Mouse (Mus musculus) heart, embryonic 10.5 days (tissue): ENCODE data around the gene Sparcl1. TPM values are rescaled to one million over a fixed set of nuclear protein-coding genes. Genes with fewer than 3 reads are reported as not detected.

Experiments
- DNase-seq: peaks from one replicate; pipeline ENCODE4 v3.0.0-alpha.2; 2017; ENCODE audit warnings: low spot score
- H3K27ac ChIP-seq: fragments of 300-500 bp; sonication (generic); 2 replicates; pipeline ENCODE4 v1.5.1; 2016; ENCODE audit warnings: mild to moderate bottlenecking
- H3K27me3 ChIP-seq: fragments of 300-500 bp; sonication (generic); 2 replicates; pipeline ENCODE4 v1.6.1; 2016; ENCODE audit warnings: mild to moderate bottlenecking; ENCODE audit not compliant: poor library complexity, insufficient read depth, severe bottlenecking
- H3K36me3 ChIP-seq: fragments of 300-500 bp; sonication (generic); 2 replicates; pipeline ENCODE4 v1.6.1; 2016; ENCODE audit warnings: mild to moderate bottlenecking, moderate library complexity
- H3K4me1 ChIP-seq: fragments of 300-500 bp; sonication (generic); 2 replicates; pipeline ENCODE4 v1.6.1; 2016; ENCODE audit warnings: mild to moderate bottlenecking
- H3K4me3 ChIP-seq: fragments of 300-500 bp; sonication (generic); 2 replicates; pipeline ENCODE4 v1.5.1; 2016; ENCODE audit warnings: mild to moderate bottlenecking, moderate library complexity
- H3K9me3 ChIP-seq: fragments of 300-500 bp; sonication (generic); 2 replicates; pipeline ENCODE4 v1.6.1; 2016; ENCODE audit warnings: mild to moderate bottlenecking, moderate library complexity
- WGBS: fragments of 180-500 bp; shearing (Covaris S2); methylation state at CpG from one replicate; pipeline ENCODE4 v1.1.7; 2016; 5-methylcytosine and 5-hydroxymethylcytosine counted together
- polyA plus RNA-seq: library from polyadenylated mRNA; unstranded; fragments of >200 nt; fragmentation: Nextera tagmentation; extraction: Ambion mirVana; gene quantifications from 2 replicates; pipeline ENCODE4 v1.2.1, GENCODE M21; 2016

Gene Sparcl1
- polyA plus RNA-seq, 1 experiment from 2014 or later: 17.7 TPM

DNA sequence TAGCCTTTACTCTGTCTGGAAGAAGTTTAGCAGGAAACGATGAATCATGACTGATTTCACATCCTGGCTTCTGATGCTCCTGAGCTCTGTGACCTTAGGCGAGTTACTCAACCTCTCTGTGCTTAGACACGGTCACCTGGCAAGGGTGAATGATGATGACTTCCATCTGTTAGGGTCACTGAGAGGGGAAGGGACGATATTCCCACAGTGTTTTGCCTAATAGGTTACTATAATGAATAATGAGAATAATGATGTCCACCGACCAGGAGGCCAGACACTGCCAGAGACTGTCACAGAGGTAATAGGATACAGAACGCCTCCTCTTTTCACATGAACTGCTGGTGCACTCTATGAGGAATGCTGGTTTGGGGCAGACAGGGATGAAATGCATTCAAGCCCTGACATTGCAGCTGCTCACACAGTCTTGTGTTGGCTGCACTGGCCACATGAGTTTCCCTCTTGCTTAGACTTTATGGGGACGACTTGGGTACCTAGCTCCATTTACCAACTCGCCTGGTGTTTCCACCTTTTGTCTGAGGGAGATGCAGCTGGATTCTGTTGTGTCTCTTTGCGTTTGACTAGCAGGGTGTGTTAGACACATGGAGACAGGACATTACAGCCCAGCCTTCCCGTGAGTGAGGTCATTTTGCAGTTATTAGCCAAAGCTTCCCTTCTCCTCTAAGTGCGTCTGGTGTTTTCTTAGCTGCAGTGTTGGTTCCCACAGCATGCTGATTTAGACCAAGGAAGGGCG, 14.9 kb upstream of the Sparcl1 start:
- Histone ChIP-seq H3K9me3 (no peaks in the 10 kb centered on the region), H3K36me3 (no peaks in the 10 kb centered on the region), H3K27ac (peak overlapping the region; percentile 59), H3K4me1 (peaks cover 10% of the 10 kb centered on the region), H3K4me3 (no peak overlapping the region), H3K27me3 (no peaks in the 10 kb centered on the region)
- DNase-seq: no peak
- 58% methylated on average over 12 of the region's 12 CpGs for WGBS

DNA sequence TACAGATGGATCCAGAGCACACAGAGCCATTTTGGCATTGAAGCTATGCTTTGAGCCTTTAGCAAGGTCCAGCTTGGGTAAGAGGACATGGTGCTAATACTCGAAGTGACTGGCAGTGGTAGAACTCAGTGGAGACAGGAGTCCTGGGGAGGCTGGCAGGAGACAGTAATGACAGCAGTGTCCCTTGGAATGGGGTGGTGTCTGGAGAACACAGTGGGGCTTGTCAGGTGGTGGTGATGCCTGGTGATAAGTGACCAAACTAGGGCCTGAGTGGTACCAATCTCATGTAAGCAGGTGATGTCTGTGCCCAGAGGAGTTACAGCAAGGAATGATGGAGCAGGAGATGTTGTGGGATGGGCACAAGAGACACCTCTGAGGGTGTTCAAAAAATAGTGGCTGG, 13.8 kb upstream of the Sparcl1 start:
- WGBS: 74% methylated on average over 1 of the region's 1 CpGs

DNA sequence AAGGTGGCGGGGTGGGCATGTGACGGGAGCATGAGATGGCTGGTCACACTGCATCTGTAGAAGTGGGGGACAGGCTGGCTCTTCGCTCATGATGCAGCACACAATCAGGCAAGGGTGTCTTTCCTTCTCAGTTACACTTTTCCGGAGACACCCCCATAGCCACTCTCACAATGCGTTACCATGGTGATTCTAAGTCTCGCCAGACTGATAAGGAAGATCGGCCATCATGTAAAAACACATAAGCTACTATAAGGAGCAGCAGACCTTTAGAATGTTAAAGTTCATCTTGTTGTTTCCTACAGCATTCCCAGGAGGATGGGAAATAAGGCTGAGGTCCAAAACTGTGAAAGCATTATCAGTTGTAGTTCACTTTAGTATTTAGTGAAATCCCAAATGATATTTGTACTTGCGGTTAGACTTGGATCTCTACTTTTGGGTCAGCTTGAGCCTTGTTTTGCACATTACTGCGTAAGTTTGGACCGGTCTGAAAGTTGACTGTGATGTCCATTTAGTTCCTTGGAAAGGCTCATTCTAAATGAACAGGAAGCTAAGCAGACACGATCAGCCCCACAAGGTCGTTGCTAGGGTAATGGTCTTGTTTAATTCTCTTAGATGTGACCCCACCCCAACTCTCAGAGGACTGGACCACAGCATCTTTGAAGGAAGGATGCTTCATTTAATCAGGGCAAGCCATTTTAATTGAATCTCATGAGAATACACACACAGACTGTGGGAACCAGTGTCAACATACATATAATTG, 13.2 kb upstream of the Sparcl1 start:
- H3K9me3 ChIP-seq: no peaks in the 10 kb centered on the region
- no peaks in the 10 kb centered on the region for H3K27me3 ChIP-seq
- no peak overlapping the region for H3K4me3 ChIP-seq
- DNase-seq: no peak
- peaks cover 10% of the 10 kb centered on the region for H3K4me1 ChIP-seq
- no peak overlapping the region for H3K27ac ChIP-seq
- WGBS: 71% methylated on average over 12 of the region's 12 CpGs
- no peaks in the 10 kb centered on the region for H3K36me3 ChIP-seq

More for the DNA sequence above, 13.8 kb upstream of the Sparcl1 start:
- Histone ChIP-seq H3K4me1 (peaks cover 10% of the 10 kb centered on the region), H3K27ac (no peak overlapping the region), H3K4me3 (no peak overlapping the region), H3K36me3 (no peaks in the 10 kb centered on the region), H3K27me3 (no peaks in the 10 kb centered on the region), H3K9me3 (no peaks in the 10 kb centered on the region)
- no peak for DNase-seq

DNA sequence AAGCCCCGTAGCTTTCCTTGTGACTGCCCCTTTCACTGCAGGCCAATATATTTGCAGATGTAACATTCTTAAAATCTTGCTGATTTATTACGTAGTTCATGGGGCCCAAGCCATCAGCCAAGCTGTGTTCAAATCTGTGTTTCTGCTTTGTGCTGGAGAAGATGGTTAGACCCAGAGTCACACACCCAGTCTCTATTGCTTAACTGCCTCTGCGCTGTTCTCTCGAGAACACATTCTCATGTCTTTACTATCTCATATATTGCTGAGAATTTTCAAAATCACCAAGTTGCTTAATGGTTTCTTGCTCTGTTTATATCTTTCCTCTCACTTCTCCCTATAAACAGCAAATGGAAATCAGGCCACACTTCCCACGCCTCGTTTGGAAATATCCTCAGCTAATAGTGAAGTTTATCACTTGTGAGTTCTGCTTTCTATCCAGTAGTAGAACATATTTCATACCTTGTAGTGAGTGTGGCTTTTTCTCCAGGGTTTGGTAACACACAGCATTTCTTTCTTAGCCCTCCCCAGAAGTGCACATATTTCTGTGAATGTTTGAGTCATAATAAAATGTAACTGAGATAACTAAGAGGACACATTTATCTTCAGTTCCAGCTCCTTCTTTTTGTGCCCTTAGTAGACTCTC, 10.6 kb upstream of the Sparcl1 start:
- WGBS: 82% methylated on average over 6 of the region's 6 CpGs
- no peaks in the 10 kb centered on the region for H3K27me3 ChIP-seq
- H3K36me3 ChIP-seq: no peaks in the 10 kb centered on the region
- peaks cover 10% of the 10 kb centered on the region for H3K4me1 ChIP-seq
- H3K9me3 ChIP-seq: no peaks in the 10 kb centered on the region
- H3K4me3 ChIP-seq: no peak overlapping the region
- DNase-seq: no peak
- H3K27ac ChIP-seq: no peak overlapping the region

DNA sequence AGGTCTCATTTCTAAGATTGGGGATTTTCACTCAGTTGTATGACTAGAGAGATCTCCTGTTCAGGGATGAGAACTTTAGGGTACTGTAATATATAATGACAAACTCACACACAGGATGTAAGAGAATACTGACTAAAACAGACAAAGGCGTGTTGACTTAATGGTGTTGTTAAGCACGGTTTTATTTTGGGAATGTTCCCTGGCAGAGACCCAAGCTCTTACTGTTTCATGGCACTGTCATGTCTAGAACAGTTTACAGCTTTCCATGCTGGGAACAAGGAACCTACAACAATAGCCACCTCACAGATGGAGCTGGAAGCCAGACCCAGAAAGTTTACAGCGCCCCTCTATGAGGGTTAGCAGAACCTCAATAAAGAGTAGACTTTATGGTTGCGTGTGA, 2.4 kb upstream of the Sparcl1 start:
- Histone ChIP-seq H3K27me3 (no peaks in the 10 kb centered on the region), H3K27ac (peak overlapping the region; percentile 16; the same call in 1 of the 2 replicates), H3K36me3 (no peaks in the 10 kb centered on the region), H3K4me3 (no peak overlapping the region), H3K4me1 (peaks cover 38% of the 10 kb centered on the region), H3K9me3 (no peaks in the 10 kb centered on the region)
- WGBS: 85% methylated on average over 4 of the region's 4 CpGs
- DNase-seq: no peak

DNA sequence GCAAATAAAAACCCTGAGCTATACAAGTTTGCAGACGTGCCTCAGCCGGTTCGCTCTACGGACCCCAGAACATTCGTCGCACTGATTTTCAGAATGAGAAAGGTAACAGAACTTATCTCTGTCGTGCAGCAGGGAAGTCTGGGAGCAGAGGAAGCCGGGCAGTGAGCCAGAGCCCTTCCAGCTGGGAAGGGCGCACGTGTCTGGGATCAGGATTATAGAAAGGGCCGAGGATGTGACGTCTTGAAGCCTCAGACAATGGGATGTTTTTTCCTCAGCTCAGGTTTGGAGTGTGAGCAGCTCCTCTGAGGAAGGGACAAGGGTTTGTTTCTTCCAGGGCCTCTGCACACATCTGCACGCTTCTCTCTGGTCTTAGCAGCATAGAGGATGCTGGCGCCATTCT, 1.6 kb upstream of the Sparcl1 start:
- Histone ChIP-seq H3K4me1 (peaks cover 45% of the 10 kb centered on the region), H3K27ac (peak overlapping the region; percentile 78)
- DNase-seq: no peak

DNA sequence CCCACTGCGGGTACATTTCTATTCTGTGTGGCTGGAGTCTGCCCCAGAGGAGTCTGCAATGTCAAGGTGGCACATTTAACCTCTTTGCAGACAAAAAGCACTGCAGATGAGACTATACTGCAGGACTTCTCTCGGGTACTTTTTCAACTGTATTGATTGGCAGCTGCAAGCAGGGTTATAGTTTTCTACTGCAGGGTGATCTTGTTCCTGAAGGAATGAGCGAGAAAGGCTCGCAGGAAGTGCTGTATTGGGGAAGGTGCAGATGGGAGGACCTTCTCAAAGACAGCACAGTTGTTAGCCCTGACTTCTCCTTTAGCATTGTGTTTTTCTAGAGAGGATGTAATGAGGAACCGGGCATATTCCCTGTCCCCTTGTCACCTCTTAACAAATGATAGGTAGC, 1.0 kb downstream of the Sparcl1 start:
- Histone ChIP-seq H3K4me3 (peak overlapping the region; percentile 10), H3K27ac (peak overlapping the region; percentile 75)

More for the DNA sequence above, 1.6 kb upstream of the Sparcl1 start:
- no peaks in the 10 kb centered on the region for H3K36me3 ChIP-seq
- no peaks in the 10 kb centered on the region for H3K27me3 ChIP-seq
- H3K4me3 ChIP-seq: no peak overlapping the region
- 54% methylated on average over 14 of the region's 14 CpGs for WGBS
- no peaks in the 10 kb centered on the region for H3K9me3 ChIP-seq

DNA sequence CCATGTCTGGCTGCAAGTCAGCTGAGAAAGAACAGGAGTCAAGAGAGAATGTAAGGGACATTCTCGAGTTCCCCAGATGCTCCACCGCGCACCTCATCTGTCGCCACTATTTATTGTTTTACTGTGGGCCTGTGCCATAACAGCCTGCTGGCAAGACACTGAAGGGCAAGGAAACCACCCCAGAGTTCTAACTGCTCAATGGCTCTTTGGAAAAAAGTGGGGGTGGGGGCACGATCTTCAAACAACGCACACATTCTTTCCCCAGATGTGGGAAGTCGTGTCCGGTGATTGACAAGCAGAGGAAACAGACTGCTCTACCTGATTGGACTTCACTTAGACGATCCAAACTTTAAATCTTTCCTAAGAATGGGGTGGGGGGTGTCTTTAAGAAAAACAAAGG, 1.5 kb downstream of the Sparcl1 start:
- DNase-seq: no peak
- Histone ChIP-seq H3K27ac (peak overlapping the region; percentile 75), H3K36me3 (no peaks in the 10 kb centered on the region), H3K27me3 (no peaks in the 10 kb centered on the region), H3K4me3 (peak overlapping the region; percentile 10), H3K9me3 (no peaks in the 10 kb centered on the region), H3K4me1 (peaks cover 73% of the 10 kb centered on the region)
- 15% methylated on average over 9 of the region's 9 CpGs for WGBS

More for the DNA sequence above, 1.0 kb downstream of the Sparcl1 start:
- peaks cover 71% of the 10 kb centered on the region for H3K4me1 ChIP-seq
- H3K9me3 ChIP-seq: no peaks in the 10 kb centered on the region
- 31% methylated on average over 5 of the region's 5 CpGs for WGBS
- DNase-seq: no peak
- H3K36me3 ChIP-seq: no peaks in the 10 kb centered on the region
- no peaks in the 10 kb centered on the region for H3K27me3 ChIP-seq

DNA sequence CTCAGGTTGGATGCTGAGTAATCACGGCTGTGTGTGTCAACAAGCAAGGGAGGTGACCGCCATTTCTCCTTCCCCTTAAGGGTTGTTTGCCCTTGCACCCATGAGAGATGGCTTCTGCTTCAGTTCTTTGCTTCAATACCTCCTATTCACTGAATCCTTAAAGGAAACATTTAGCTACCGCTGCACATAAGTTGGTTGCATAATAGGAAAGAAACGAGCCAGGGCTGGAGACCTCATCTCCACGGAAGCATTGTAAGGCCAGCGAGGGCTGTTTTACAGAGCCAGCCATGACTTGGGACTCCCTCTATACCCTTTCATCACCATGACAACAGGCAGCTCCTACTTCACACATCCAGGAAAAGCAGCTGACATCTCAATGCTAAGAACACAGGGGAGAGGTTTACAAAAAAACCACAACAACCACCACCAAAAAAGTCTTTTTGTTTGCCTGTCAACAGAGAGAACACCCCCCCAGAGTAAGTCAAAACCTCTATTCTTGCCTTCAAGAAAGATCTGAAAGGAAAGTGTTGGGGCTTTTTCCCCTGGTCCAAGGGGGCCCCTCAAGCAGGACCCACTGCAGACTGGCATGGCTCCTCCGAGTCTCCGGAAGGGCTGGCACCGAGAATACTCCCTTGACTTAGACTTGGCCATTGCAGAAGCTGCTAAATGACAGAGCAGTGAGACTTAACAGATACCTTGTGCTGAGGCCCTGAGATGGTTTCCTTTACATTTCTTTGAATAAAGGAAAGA, 3.2 kb downstream of the Sparcl1 start:
- H3K4me1 ChIP-seq: peaks cover 75% of the 10 kb centered on the region

DNA sequence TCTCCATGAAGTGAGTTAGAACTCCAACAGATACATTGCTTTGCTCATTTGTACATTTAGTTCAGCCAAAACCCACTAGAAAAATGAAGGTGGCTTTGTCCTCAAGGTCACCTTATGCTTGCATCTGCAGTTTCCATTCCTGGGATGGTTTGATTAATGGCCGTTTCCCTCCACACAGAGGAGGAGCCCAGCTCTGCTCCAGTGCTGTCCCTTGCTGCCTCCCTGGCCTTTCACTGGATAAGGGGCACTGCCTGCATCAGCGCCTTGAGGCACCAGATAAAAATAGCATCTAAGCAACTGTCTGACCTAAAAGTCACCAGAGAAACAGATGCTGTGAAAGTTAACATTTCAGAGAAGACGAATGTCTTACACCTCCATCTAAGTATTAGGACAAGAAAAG, 4.0 kb downstream of the Sparcl1 start:
- WGBS: 13% methylated on average over 3 of the region's 3 CpGs
- DNase-seq: no peak
- Histone ChIP-seq H3K36me3 (no peaks in the 10 kb centered on the region), H3K4me1 (peaks cover 69% of the 10 kb centered on the region), H3K27me3 (no peaks in the 10 kb centered on the region), H3K27ac (peak overlapping the region; percentile 87), H3K4me3 (no peak overlapping the region), H3K9me3 (no peaks in the 10 kb centered on the region)

More for the DNA sequence above, 3.2 kb downstream of the Sparcl1 start:
- H3K9me3 ChIP-seq: no peaks in the 10 kb centered on the region
- WGBS: 51% methylated on average over 9 of the region's 9 CpGs
- H3K4me3 ChIP-seq: no peak overlapping the region
- H3K27me3 ChIP-seq: no peaks in the 10 kb centered on the region
- no peaks in the 10 kb centered on the region for H3K36me3 ChIP-seq
- H3K27ac ChIP-seq: peak overlapping the region; percentile 87
- no peak for DNase-seq

DNA sequence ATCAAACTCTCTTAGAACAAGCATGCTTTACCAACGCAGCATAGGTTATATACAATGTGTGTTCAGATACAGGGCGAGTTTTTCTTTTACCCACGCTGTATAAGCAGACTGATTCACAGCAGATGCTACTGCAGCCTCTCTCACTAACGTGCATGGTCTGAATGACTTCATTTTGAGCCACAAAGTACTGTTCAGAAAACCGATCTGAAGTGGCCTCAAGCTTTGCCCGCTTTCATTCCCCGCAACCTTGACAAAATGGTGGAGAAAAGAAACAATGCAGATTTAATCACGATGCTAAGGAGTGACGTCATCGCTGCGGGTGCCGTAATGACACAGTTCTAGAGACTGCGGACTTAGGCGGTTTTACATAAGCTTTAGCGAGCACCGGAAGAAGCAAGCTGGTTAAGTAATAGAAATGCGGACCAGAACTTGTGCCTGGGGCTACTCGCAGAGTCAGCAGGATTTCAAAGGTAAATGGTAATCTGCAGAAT, 4.6 kb downstream of the Sparcl1 start:
- no peaks in the 10 kb centered on the region for H3K27me3 ChIP-seq
- peak overlapping the region; percentile 27; the same call in 1 of the 2 replicates for H3K4me3 ChIP-seq
- peaks cover 69% of the 10 kb centered on the region for H3K4me1 ChIP-seq
- no peaks in the 10 kb centered on the region for H3K9me3 ChIP-seq
- WGBS: 30% methylated on average over 18 of the region's 18 CpGs
- H3K36me3 ChIP-seq: no peaks in the 10 kb centered on the region
- H3K27ac ChIP-seq: peak overlapping the region; percentile 87
- DNase-seq: no peak

DNA sequence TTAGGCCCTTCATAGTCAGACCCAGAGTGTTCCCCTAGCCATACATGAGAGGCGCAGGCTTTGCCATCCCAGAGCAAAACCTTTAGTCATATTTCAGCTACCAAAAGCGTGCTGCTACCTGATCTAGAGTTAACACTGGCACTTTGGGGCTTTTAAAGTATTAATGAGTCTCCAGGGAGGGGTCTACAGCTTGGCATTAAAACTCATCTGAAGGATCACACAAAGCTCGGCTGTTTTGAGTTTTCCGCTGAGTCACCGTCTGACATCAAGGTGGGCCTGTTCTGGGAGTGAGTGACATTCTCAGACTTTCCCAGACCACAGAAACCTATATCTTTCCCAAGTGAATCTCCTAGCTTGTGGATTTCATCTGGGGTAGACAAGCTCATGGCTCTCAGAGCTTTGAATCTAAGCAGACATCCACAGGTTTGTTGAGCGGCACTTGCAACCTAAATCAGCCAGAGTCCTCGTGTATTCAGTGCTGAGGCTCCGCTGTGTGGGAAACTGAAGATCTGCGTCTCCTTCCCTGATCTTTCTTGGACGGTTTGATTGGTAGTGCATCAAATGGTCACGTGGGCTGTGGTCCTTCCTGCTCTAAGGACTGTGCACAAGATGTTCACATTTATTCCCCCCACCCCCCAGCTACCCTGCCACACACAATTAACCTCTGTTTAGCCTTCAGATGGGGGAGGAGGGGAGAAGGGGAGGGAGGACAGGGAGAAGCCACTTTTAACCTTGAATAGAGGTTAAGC, 5.2 kb downstream of the Sparcl1 start:
- Histone ChIP-seq H3K4me1 (peaks cover 62% of the 10 kb centered on the region), H3K4me3 (no peak overlapping the region), H3K9me3 (no peaks in the 10 kb centered on the region), H3K27me3 (no peaks in the 10 kb centered on the region), H3K36me3 (no peaks in the 10 kb centered on the region), H3K27ac (peak overlapping the region; percentile 87)
- 60% methylated on average over 11 of the region's 11 CpGs for WGBS
- DNase-seq: no peak
